Mouse (Mus musculus) hindbrain, embryonic 11.5 days (tissue): ENCODE results near the gene Cphx2. TPM values are rescaled to one million over a fixed set of nuclear protein-coding genes. Genes with fewer than 3 reads are reported as not detected.

Experiments used
- polyA plus RNA-seq: library from polyadenylated mRNA; unstranded; fragments of >200 nt; fragmentation: Nextera tagmentation; extraction: Ambion mirVana; gene quantifications from 2 replicates; pipeline ENCODE4 v1.2.1, GENCODE M21; 2014

Cphx2 gene
- polyA plus RNA-seq, 1 experiment from 2014 or later: not detected

Other genes starting within 250 kb of the Cphx2 start
- 4.3 and 5.5 TPM in 2 replicates for gene Anxa11, start 239.4 kb upstream of the Cphx2 start, polyA plus RNA-seq
- 0.11 TPM in 1 of 2 replicates, not detected in the other for gene Plac9a, start 178.4 kb upstream of the Cphx2 start, polyA plus RNA-seq
- gene Tmem254a, start 153.8 kb upstream of the Cphx2 start, polyA plus RNA-seq: 3.3 and 3.6 TPM in 2 replicates
- gene Cphx1, start 143.2 kb upstream of the Cphx2 start, polyA plus RNA-seq: not detected in 2 replicates
- gene Duxbl1, start 102.9 kb upstream of the Cphx2 start, polyA plus RNA-seq: 6.3 and 6.9 TPM in 2 replicates
- gene Gm9780, start 38.8 kb upstream of the Cphx2 start, polyA plus RNA-seq: 0.67 and 2.0 TPM in 2 replicates
- 22.1 and 24.6 TPM in 2 replicates for gene Tmem254c, start 14.2 kb upstream of the Cphx2 start, polyA plus RNA-seq
- gene Cphx3, start 781 bp downstream of the Cphx2 start, polyA plus RNA-seq: not detected in 2 replicates
- 0.50 and 3.3 TPM in 2 replicates for gene Duxbl2, start 36.8 kb downstream of the Cphx2 start, polyA plus RNA-seq
- 1.7 and 3.5 TPM in 2 replicates for gene Plac9b, start 101.0 kb downstream of the Cphx2 start, polyA plus RNA-seq
- 20.0 and 21.9 TPM in 2 replicates for gene Tmem254b, start 125.5 kb downstream of the Cphx2 start, polyA plus RNA-seq
- 4.6 and 7.6 TPM in 2 replicates for gene Duxbl3, start 176.4 kb downstream of the Cphx2 start, polyA plus RNA-seq